Mouse (Mus musculus) olfactory bulb, adult 2 months (tissue): ENCODE results near the gene Zmiz1.

Experiments
- CTCF ChIP-seq: fragments of 200-500 bp; IDR thresholded peaks from 2 replicates; pipeline ENCODE4 v1.5.1; 2012; ENCODE audit warnings: low read depth, mild to moderate bottlenecking, low read length, moderate library complexity; ENCODE audit not compliant: insufficient read depth
- POLR2A ChIP-seq: fragments of 200-500 bp; IDR thresholded peaks from 2 replicates; pipeline ENCODE4 v1.6.1; 2012; ENCODE audit warnings: mild to moderate bottlenecking, low read depth, low read length, moderate library complexity; ENCODE audit not compliant: insufficient read depth

- no peak for TF ChIP-seq CTCF
- TF ChIP-seq POLR2A: no peak
Observed at GRCm38 (mm10) chr14:25666668-25667376, 207.8 kb downstream of the Zmiz1 start.
